Mouse (Mus musculus): Measurements from ENCODE around the gene Atrnl1. TPM values are rescaled to one million over a fixed set of nuclear protein-coding genes. Genes with fewer than 3 reads are reported as not detected.

The Atrnl1 gene
- total RNA-seq, 2 experiments from 2014 or later: 4.4 to 5.0 TPM

Small RNA genes within 50 kb of the gene (microRNA-seq; reads per million reads assigned to microRNA genes)
- 1.0 reads per million for gene Mir5623

Other genes starting within 250 kb of the Atrnl1 start
- 1 to 10 TPM; 4.1 to 5.1 TPM for gene Trub1, start 158.1 kb upstream of the Atrnl1 start, total RNA-seq (2021)

Data from gastrocnemius, adult 18-20 months (tissue).